ENCODE assay signal across 32 mouse cellular contexts in the genomic region with DNA sequence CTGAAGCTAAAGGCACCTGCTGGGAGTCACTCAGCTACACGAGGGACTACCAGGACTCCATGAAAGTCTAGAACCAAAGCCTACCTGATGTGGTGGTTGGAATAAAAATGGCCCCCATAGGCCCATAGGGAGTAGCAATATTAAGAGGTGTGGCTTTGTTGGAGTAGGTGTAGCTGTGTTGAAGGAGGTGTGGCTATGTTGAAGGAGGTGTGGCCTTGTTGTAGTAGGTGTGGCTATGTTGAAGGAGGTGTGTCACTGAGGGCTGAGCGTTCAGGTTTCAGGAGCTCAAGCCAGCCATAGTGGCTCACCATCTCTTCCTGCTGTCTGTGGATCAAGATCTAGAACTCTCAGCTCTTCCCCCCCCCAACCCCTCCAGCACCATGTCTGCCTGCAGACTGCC.
DNase-seq lines count a peak whose midpoint lies in the region; ATAC-seq and TF ChIP-seq lines count a peak whose summit lies in the region.
"Had no signal": no experiment of that assay in that cellular context is flagged by ENCODE, and none has a peak within 500 bp of the region (broad histone marks: within the 10 kb centered on the region; RNA-seq: fewer than 3 reads in every experiment).

No protein-coding gene starts in this region.

- H3K4me2 ChIP-seq in midbrain, embryonic 15.5 days: no peak overlapping the region
- H3K4me2 ChIP-seq in liver, postnatal 0 days (ENCODE audit: low read depth, low read length): no peak overlapping the region
- H3K4me2 ChIP-seq: embryonic facial prominence, embryonic 13.5 days; forebrain, embryonic 12.5 days; forebrain, embryonic 15.5 days; heart, embryonic 13.5 days; hindbrain, embryonic 13.5 days had no signal

- WGBS in midbrain, embryonic 10.5 days: 84% methylated on average over 2 of the region's 2 CpGs
- 87% methylated on average over 2 of the region's 2 CpGs for WGBS in midbrain, embryonic 15.5 days
- WGBS in liver, postnatal 0 days (ENCODE audit: insufficient replicate concordance): 79% methylated on average over 2 of the region's 2 CpGs

- TF ChIP-seq CTCF in MEL (IDR thresholded peaks at IDR 0.05 in 2 of 3, conservative IDR thresholded peaks at IDR 0.05 in 1 of 3; ENCODE audit: control insufficient read depth in 1 of 3, insufficient read depth in 1 of 3, low read depth in 2 of 3, low read length in 3 of 3, poor library complexity in 1 of 3, severe bottlenecking in 1 of 3): no peak
- TF ChIP-seq CTCF in liver, postnatal 0 days (IDR thresholded peaks at IDR 0.05; ENCODE audit: low read depth): no peak

- ATAC-seq in midbrain, embryonic 15.5 days (replicated peaks): no peak
- 0 out of 2 replicates have a peak, but pooled peaks have one; percentile 23 for ATAC-seq in megakaryocyte progenitor cell, adult 5-6 weeks (replicated peaks; ENCODE audit: poor library complexity)
- no peak for ATAC-seq in liver, postnatal 0 days
- ATAC-seq in cerebellum, adult (ENCODE audit: insufficient number of reproducible peaks, low FRiP score, low TSS enrichment): no peak
- ATAC-seq: CD4-positive, CD25-positive, alpha-beta regulatory T cell, adult 4 months; forebrain, embryonic 15.5 days; hindbrain, embryonic 16.5 days; intestine, embryonic 16.5 days had no signal

- DNase-seq in midbrain, embryonic 10.5 days (ENCODE audit: low spot score): no peak
- DNase-seq in MEL (ENCODE audit: low read depth, low spot score): peak; percentile 26
- DNase-seq in c-Kit-negative CD71-positive TER-119-positive erythroid progenitor cells, embryonic 14.5 days (ENCODE audit: low read depth, low spot score): peak; percentile 8
- no peak for DNase-seq in liver, postnatal 0 days
- no peak for DNase-seq in urinary bladder, adult 18-20 months (ENCODE audit: low spot score in 2 of 2)
- DNase-seq: adrenal gland, postnatal 25 days; cerebellum, adult 11 months; cerebellum, adult 2 months; cerebellum, adult 9-11 months; cerebellum, postnatal 36 days; embryo, embryonic 11 days; gastrocnemius, postnatal 10 days; gastrocnemius, postnatal 36 days; heart, adult 2 months; heart, postnatal 14 days; heart, postnatal 4 days; kidney, adult 2 months had no signal

- peak overlapping the region; percentile 20; the same call in 1 of the 2 replicates for H3K27ac ChIP-seq in midbrain, embryonic 10.5 days (replicated peaks)
- no peak overlapping the region for H3K27ac ChIP-seq in midbrain, embryonic 15.5 days
- no peak overlapping the region for H3K27ac ChIP-seq in MEL (ENCODE audit: control insufficient read depth, low read depth, low read length)
- no peak overlapping the region for H3K27ac ChIP-seq in liver, postnatal 0 days (ENCODE audit: low read depth)
- H3K27ac ChIP-seq: embryonic facial prominence, embryonic 10.5 days; embryonic facial prominence, embryonic 13.5 days; forebrain, embryonic 12.5 days; forebrain, embryonic 15.5 days; heart, adult 2 months; heart, embryonic 10.5 days; heart, embryonic 13.5 days; hindbrain, embryonic 13.5 days had no signal

- H3K9ac ChIP-seq in midbrain, embryonic 15.5 days: no peak overlapping the region
- H3K9ac ChIP-seq in MEL (ENCODE audit: control insufficient read depth, low read depth, low read length, poor library complexity, severe bottlenecking): no peak overlapping the region
- no peak overlapping the region for H3K9ac ChIP-seq in liver, postnatal 0 days (replicated peaks)
- H3K9ac ChIP-seq: embryonic facial prominence, embryonic 13.5 days; forebrain, embryonic 12.5 days; forebrain, embryonic 15.5 days; heart, embryonic 13.5 days; hindbrain, embryonic 13.5 days had no signal

- no peaks in the 10 kb centered on the region for H3K27me3 ChIP-seq in midbrain, embryonic 10.5 days (ENCODE audit: low read depth, poor library complexity, severe bottlenecking)
- H3K27me3 ChIP-seq in midbrain, embryonic 15.5 days (replicated peaks): no peaks in the 10 kb centered on the region
- no peaks in the 10 kb centered on the region for H3K27me3 ChIP-seq in MEL (ENCODE audit: control insufficient read depth in 1 of 2, insufficient read depth in 2 of 2, low read length in 2 of 2)
- no peaks in the 10 kb centered on the region for H3K27me3 ChIP-seq in liver, postnatal 0 days (ENCODE audit: insufficient read depth, low read length)
- H3K27me3 ChIP-seq: embryonic facial prominence, embryonic 13.5 days; forebrain, embryonic 12.5 days; forebrain, embryonic 15.5 days; heart, embryonic 13.5 days; hindbrain, embryonic 13.5 days had no signal

- no peak for TF ChIP-seq RAD21 in MEL (IDR thresholded peaks at IDR 0.05; ENCODE audit: low read depth, low read length)

- H3K9me3 ChIP-seq in midbrain, embryonic 10.5 days (replicated peaks): no peaks in the 10 kb centered on the region
- H3K9me3 ChIP-seq in midbrain, embryonic 15.5 days: no peaks in the 10 kb centered on the region
- H3K9me3 ChIP-seq in MEL (replicated peaks; ENCODE audit: insufficient read depth, low read length): no peaks in the 10 kb centered on the region
- no peaks in the 10 kb centered on the region for H3K9me3 ChIP-seq in liver, postnatal 0 days (ENCODE audit: low read length)
- H3K9me3 ChIP-seq: embryonic facial prominence, embryonic 10.5 days; embryonic facial prominence, embryonic 13.5 days; forebrain, embryonic 12.5 days; forebrain, embryonic 15.5 days; G1E; heart, embryonic 10.5 days; heart, embryonic 13.5 days; hindbrain, embryonic 13.5 days had no signal

- no peak for TF ChIP-seq EP300 in MEL (IDR thresholded peaks at IDR 0.05; ENCODE audit: low read depth in 1 of 2, low read length in 2 of 2)
- TF ChIP-seq EP300 in liver, postnatal 0 days (IDR thresholded peaks at IDR 0.05; ENCODE audit: low read depth): no peak

- H3K79me2 ChIP-seq in MEL (ENCODE audit: control insufficient read depth, insufficient read depth, low read length, poor library complexity): no peaks in the 10 kb centered on the region

- no peak overlapping the region for H3K4me3 ChIP-seq in midbrain, embryonic 10.5 days
- H3K4me3 ChIP-seq in midbrain, embryonic 15.5 days: no peak overlapping the region
- H3K4me3 ChIP-seq in MEL (ENCODE audit: control insufficient read depth in 1 of 2, insufficient read depth in 1 of 2, low read depth in 2 of 2, low read length in 2 of 2): no peak overlapping the region
- H3K4me3 ChIP-seq in liver, postnatal 0 days (ENCODE audit: low read depth, low read length): no peak overlapping the region
- H3K4me3 ChIP-seq: embryonic facial prominence, embryonic 10.5 days; embryonic facial prominence, embryonic 13.5 days; erythroblast, embryonic 14.5 days; forebrain, embryonic 12.5 days; forebrain, embryonic 15.5 days; heart, adult 2 months; heart, embryonic 10.5 days; heart, embryonic 13.5 days; hindbrain, embryonic 13.5 days had no signal

- no peak for TF ChIP-seq POLR2A in MEL (IDR thresholded peaks at IDR 0.05; ENCODE audit: control insufficient read depth in 1 of 2, insufficient read depth in 1 of 2, low read depth in 1 of 2, low read length in 2 of 2, poor library complexity in 1 of 2)

- peaks cover 28% of the 10 kb centered on the region for H3K4me1 ChIP-seq in midbrain, embryonic 10.5 days
- H3K4me1 ChIP-seq in midbrain, embryonic 15.5 days: no peaks in the 10 kb centered on the region
- no peaks in the 10 kb centered on the region for H3K4me1 ChIP-seq in MEL (ENCODE audit: control insufficient read depth in 1 of 2, insufficient read depth in 2 of 2, low read length in 2 of 2)
- H3K4me1 ChIP-seq in liver, postnatal 0 days (ENCODE audit: insufficient read depth): no peaks in the 10 kb centered on the region; the same call in 1 of the 2 replicates
- H3K4me1 ChIP-seq: forebrain, embryonic 15.5 days; hindbrain, embryonic 13.5 days had no signal

- H3K36me3 ChIP-seq in midbrain, embryonic 10.5 days: no peaks in the 10 kb centered on the region
- no peaks in the 10 kb centered on the region for H3K36me3 ChIP-seq in midbrain, embryonic 15.5 days (replicated peaks)
- H3K36me3 ChIP-seq in MEL (ENCODE audit: control insufficient read depth in 1 of 2, insufficient read depth in 2 of 2, low read length in 2 of 2): peaks cover 0 to 2% of the 10 kb centered on the region in 2 experiments; a peak in 1 of 4 replicates
- no peaks in the 10 kb centered on the region for H3K36me3 ChIP-seq in liver, postnatal 0 days (replicated peaks; ENCODE audit: insufficient read depth, low read length)
- H3K36me3 ChIP-seq: embryonic facial prominence, embryonic 10.5 days; embryonic facial prominence, embryonic 13.5 days; forebrain, embryonic 12.5 days; forebrain, embryonic 15.5 days; G1E; heart, embryonic 10.5 days; heart, embryonic 13.5 days; hindbrain, embryonic 13.5 days had no signal

TF ChIP-seq in MEL, 35 proteins besides CTCF, POLR2A, EP300 and RAD21:
- TF ChIP-seq MAX (IDR thresholded peaks at IDR 0.05; ENCODE audit: low read length) (no peak), SIN3A (IDR thresholded peaks at IDR 0.05; ENCODE audit: low read length) (no peak), NRF1 (IDR thresholded peaks at IDR 0.05; ENCODE audit: insufficient read depth, low read depth, low read length, poor library complexity, severe bottlenecking) (no peak), POLR2AphosphoS5 (IDR thresholded peaks at IDR 0.05; ENCODE audit: borderline replicate concordance, low read depth, low read length) (no peak), MXI1 (IDR thresholded peaks at IDR 0.05; ENCODE audit: low read depth, low read length) (no peak), USF1 (IDR thresholded peaks at IDR 0.05; ENCODE audit: low read depth, low read length) (no peak), RCOR1 (IDR thresholded peaks at IDR 0.05; ENCODE audit: low read depth, low read length) (no peak), ZKSCAN1 (IDR thresholded peaks at IDR 0.05; ENCODE audit: low read depth, low read length) (no peak), MAZ (IDR thresholded peaks at IDR 0.05; ENCODE audit: low read depth, low read length) (no peak), KAT2A (conservative IDR thresholded peaks at IDR 0.05; ENCODE audit: low read depth, low read length) (no peak)

Comparison
In these comparisons a context has a peak if more than half of its experiments do, and no peak if none do; other contexts are left out.
1. DNase-seq: peak in MEL (single experiment) and c-Kit-negative CD71-positive TER-119-positive erythroid progenitor cells, embryonic 14.5 days (single experiment); none in midbrain, embryonic 10.5 days (single experiment), liver, postnatal 0 days (single experiment) and urinary bladder, adult 18-20 months (0 of 2).